Mouse (Mus musculus): ENCODE results near the gene Luzp2. TPM values are rescaled to one million over a fixed set of nuclear protein-coding genes. Genes with fewer than 3 reads are reported as not detected.

Luzp2 gene
- 0.29 TPM in 1 of 2 replicates, not detected in the other for polyA plus RNA-seq (2012; ENCODE audit: insufficient read depth, insufficient read length, missing spikeins)

DNA sequence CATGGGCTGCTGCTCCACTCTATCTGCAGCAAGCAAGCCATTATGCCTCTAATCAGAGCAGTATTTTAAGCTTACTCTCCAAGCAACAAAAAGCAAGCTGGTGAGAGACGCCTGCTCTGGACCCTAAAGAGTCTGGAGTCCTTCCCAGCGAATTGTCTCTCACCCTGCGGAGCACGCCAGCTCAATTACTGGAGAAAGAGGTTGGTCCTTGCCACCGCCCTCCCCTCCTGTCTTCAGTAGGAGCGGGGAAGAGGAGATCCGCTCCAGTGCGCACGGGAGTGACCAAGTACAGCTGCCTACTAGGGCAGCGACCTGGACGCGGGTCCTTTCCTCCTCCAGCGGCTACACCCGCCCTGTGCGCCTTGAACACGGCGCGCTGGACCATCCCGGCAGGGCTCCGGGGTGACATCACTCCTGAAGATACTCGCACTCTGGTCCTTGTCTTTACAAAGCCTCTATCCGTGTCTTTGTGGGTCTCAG, at the start of gene Luzp2:
Gene Luzp2, plus strand, starts transcription at position 127 of the 480 bp plus-strand sequence.
- no peak within 1 kb of the TSS for H3K4me3 ChIP-seq (ENCODE audit: insufficient read depth, low read depth, low read length)
- no peaks in the 10 kb centered on the region for H3K4me1 ChIP-seq (ENCODE audit: control insufficient read depth, insufficient read depth, insufficient read length, low read length)
- no peak within 1 kb of the TSS for H3K27ac ChIP-seq (replicated peaks; ENCODE audit: low read depth, low read length)

DNA sequence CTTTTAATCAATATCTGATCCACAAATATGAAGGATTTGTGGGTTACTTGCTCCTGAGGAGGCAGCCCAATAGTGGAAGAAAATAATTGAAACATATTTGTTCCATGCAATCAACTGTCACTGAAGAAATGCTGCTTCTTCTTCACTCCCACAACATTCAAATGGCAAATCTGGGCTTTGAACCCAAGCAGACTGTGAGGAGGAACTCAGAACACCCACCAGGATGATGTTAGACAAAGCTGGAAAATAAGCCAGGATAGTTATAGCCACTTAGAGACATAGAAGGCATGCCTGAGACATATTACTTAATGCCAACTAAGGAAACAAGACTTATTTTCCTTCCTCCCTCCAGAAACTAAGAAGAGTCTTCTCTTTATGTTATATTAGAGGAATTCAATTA, 47.8 kb upstream of the Luzp2 start:
- H3K4me3 ChIP-seq (ENCODE audit: insufficient read depth, low read depth, low read length): no peak overlapping the region
- no peaks in the 10 kb centered on the region for H3K4me1 ChIP-seq (ENCODE audit: control insufficient read depth, insufficient read depth, insufficient read length, low read length)
- no peak overlapping the region for H3K27ac ChIP-seq (replicated peaks; ENCODE audit: low read depth, low read length)

DNA sequence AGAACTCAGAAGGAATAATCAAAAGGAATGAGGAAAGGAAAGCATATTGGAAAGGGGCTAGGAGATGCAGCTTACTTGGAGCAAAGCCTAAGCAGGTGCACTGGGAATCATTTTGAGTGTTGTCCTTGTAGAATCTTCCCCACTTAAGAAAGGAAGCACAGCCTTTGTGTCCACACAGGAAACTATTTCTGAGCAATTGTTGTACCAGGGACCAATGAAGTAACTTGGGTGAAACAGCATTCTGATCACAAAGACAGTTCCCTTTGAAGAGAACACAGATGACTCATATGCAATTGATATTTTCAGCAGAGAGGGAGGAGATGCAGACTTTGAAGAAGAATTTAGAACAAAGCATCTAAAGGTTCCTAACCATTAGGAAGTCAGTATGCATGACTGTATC, 16.7 kb upstream of the Luzp2 start:
- no peak overlapping the region for H3K27ac ChIP-seq (replicated peaks; ENCODE audit: low read depth, low read length)
- H3K4me3 ChIP-seq (ENCODE audit: insufficient read depth, low read depth, low read length): no peak overlapping the region
- no peaks in the 10 kb centered on the region for H3K4me1 ChIP-seq (ENCODE audit: control insufficient read depth, insufficient read depth, insufficient read length, low read length)

DNA sequence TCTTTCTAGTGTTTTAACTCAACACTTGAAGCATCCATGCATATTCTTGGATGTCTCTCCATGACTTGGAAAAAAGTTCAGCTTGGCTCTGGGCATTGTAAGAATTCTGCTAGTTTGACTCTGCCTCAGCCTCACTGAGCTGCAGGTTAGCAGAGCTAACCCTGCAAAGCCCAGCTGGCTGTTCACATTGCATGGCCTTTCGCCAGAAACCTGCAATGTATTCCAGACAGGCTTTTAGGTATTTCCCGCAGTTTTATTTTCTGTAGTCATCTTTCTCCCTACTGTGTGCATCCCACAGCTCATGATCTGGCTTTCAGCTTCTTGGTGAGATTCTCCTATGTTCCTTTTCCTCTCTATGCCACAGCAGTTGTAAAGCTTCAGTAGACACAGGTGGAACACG, 6.5 kb upstream of the Luzp2 start:
- Histone ChIP-seq H3K27ac (replicated peaks; ENCODE audit: low read depth, low read length) (no peak overlapping the region), H3K4me1 (ENCODE audit: control insufficient read depth, insufficient read depth, insufficient read length, low read length) (no peaks in the 10 kb centered on the region), H3K4me3 (ENCODE audit: insufficient read depth, low read depth, low read length) (no peak overlapping the region)

DNA sequence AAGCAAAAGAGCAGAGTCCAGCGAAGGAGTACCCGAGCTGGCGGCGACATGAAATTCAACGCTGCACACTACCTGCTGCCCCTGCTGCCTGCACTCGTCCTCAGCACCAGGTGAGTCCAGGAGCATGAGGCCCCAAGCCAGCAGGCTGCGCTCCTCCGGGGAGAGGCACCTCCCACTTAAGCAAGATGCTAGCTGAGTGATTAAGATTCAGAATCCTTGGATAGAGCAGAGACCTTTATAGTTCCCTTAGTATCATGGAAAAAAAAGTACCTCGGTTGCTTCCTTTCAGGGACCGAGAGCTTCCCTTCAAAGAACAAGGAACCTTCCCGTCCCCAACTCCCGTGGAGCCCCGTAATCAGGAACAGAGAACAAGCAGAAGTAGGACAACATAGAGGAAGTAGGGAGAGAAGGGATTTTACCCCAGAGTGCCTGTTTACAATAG, 634 bp downstream of the Luzp2 start:
- H3K4me1 ChIP-seq (ENCODE audit: control insufficient read depth, insufficient read depth, insufficient read length, low read length): no peaks in the 10 kb centered on the region
- no peak overlapping the region for H3K4me3 ChIP-seq (ENCODE audit: insufficient read depth, low read depth, low read length)
- H3K27ac ChIP-seq (replicated peaks; ENCODE audit: low read depth, low read length): no peak overlapping the region

DNA sequence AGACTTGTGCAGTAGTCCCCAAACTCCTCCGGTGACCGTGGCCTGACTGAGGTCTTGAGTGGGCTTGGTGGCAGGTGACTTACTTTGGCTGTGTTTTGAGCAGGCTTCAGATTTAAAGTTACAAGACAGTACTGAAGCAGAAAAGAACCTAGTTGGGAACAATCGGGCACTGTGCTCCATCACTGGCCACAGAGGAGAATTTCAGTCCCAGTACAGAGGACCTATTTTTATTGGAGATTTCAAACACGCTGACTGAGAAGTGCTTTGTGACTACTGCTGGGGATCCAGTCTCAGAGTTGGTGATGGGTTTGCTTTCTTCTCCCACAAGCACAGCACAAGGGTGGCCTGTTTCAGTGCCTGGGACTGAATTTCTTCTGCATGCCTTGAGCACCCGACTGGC, 1.1 kb downstream of the Luzp2 start:
- H3K4me3 ChIP-seq (ENCODE audit: insufficient read depth, low read depth, low read length): no peak overlapping the region
- no peak overlapping the region for H3K27ac ChIP-seq (replicated peaks; ENCODE audit: low read depth, low read length)
- no peaks in the 10 kb centered on the region for H3K4me1 ChIP-seq (ENCODE audit: control insufficient read depth, insufficient read depth, insufficient read length, low read length)

DNA sequence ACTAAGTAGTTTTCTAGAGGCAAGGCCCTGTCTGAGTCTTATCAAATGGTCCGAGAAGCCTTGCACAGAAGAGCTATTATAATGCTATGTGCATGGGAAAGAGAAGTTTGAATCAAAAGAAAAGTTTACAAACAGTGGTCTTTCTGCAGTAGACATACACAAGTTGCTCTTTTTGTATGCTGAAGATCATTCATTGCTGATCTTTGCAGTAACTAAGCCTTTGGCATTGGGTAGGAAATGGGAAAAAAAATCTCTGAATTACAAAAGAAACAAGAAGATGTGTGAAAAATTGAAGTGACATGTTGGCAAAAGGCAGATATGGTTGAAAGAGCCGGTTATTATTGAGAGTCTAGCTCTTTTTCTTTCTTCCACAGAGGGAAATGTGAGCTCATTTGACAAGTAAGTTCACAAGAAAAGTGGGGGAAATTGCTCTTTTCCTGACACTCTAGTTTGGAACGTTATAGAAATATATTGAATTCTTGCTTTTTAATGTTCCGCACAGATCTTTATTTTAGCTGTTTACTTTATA, 7.6 kb downstream of the Luzp2 start:
- H3K4me1 ChIP-seq (ENCODE audit: control insufficient read depth, insufficient read depth, insufficient read length, low read length): no peaks in the 10 kb centered on the region
- no peak overlapping the region for H3K27ac ChIP-seq (replicated peaks; ENCODE audit: low read depth, low read length)
- H3K4me3 ChIP-seq (ENCODE audit: insufficient read depth, low read depth, low read length): no peak overlapping the region

DNA sequence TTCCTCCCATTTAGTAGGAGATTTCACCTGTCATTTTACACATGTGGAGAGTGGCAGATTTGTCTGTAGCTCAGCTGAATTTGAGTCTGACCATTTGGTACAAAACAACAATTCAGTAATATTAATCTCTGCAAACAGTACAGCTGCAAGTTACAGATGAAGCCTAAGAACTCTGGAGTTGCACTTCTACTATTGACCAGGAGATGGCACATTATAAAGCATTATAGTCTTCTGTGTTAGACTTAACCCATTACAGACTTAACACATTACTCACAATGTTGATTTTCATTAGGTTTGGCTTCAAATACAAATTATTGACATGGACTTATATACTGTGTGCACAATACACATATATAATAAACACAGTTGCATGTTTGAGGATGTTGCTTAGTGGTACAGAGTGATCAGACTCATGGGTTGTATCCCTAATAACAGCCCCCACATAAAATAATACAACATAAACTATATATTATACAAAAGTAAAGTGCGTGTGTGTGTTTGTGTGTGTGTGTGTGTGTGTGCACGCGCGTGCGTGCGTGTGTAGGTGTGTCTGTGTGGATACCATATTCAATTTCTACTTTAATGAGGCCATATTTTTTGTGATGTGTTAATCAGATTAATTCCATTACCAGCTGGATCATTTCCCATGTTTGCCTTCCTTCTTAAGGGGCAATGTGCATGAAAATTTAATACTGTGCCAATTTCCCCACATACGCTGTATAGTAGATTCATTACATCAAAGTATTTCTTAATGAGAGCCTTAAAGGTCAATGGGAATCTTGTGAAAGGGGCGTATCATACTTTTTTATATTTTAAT, 10.8 kb downstream of the Luzp2 start:
- Histone ChIP-seq H3K4me3 (ENCODE audit: insufficient read depth, low read depth, low read length) (no peak overlapping the region), H3K4me1 (ENCODE audit: control insufficient read depth, insufficient read depth, insufficient read length, low read length) (no peaks in the 10 kb centered on the region), H3K27ac (replicated peaks; ENCODE audit: low read depth, low read length) (no peak overlapping the region)

DNA sequence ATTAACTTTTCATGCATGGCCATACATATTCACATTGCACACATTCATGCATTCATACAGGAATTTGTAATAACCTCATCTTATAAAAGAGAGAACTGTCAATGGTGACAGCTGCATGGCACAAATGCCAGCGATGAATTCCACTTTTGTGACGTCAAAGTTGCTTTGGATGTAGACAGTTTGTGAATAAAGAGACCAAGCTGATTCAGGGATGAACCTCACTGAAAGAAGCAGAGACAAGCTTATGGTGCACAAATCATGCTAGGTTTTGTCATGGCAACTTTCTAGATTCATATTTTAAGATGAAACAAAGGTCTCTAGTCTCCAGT, 11.4 kb downstream of the Luzp2 start:
- Histone ChIP-seq H3K27ac (replicated peaks; ENCODE audit: low read depth, low read length) (no peak overlapping the region), H3K4me3 (ENCODE audit: insufficient read depth, low read depth, low read length) (no peak overlapping the region), H3K4me1 (ENCODE audit: control insufficient read depth, insufficient read depth, insufficient read length, low read length) (no peaks in the 10 kb centered on the region)

DNA sequence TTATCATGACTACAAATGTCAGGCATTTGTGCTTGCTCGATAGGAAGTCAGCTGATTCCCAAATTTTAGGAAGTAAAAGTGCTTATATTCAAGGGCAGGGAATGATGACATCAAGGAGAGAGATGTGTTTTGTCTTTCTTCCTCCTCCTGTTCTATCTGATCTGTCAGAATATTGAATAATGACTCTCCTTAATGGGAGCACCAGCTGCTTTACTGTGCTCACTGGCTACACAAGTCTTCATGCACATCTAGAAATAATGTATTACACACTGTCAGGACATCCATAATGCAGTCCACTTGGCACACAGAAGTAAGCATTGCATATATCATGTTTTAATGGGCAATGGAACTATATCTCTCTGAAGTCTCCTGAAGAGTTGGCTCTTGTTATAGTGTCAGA, 17.6 kb downstream of the Luzp2 start:
- Histone ChIP-seq H3K27ac (replicated peaks; ENCODE audit: low read depth, low read length) (no peak overlapping the region), H3K4me3 (ENCODE audit: insufficient read depth, low read depth, low read length) (no peak overlapping the region), H3K4me1 (ENCODE audit: control insufficient read depth, insufficient read depth, insufficient read length, low read length) (no peaks in the 10 kb centered on the region)

DNA sequence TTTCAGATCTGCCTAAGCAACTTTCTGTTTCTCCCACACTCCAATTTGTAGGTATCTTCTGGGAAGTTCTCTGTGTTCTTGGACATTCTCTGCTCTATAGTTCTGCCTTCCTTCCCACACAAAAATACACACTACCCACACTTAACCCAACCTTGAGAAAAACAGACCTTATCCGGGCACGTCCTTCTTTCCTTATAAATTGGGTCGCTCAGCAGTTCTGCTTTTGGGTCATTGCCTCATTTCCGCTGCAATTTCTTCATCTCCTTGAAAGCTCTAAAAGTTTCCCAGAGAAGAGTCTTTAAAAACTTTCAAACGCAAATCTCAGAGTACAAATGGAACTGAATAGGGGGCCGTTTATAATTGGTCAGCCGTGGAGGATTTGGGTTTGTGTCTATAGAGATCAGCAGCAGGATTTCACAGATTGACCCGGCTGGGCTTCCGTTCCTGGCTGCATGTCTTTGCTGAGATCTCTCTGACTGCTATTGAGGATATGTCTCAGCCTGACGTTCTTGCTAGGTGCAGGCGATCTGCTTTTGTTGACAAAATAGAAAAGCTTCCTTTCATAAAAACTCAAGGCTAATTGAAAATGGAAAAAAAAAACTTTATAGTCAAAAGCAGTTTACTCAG, 26.0 kb downstream of the Luzp2 start:
- Histone ChIP-seq H3K4me3 (ENCODE audit: insufficient read depth, low read depth, low read length) (no peak overlapping the region), H3K4me1 (ENCODE audit: control insufficient read depth, insufficient read depth, insufficient read length, low read length) (no peaks in the 10 kb centered on the region), H3K27ac (replicated peaks; ENCODE audit: low read depth, low read length) (no peak overlapping the region)

DNA sequence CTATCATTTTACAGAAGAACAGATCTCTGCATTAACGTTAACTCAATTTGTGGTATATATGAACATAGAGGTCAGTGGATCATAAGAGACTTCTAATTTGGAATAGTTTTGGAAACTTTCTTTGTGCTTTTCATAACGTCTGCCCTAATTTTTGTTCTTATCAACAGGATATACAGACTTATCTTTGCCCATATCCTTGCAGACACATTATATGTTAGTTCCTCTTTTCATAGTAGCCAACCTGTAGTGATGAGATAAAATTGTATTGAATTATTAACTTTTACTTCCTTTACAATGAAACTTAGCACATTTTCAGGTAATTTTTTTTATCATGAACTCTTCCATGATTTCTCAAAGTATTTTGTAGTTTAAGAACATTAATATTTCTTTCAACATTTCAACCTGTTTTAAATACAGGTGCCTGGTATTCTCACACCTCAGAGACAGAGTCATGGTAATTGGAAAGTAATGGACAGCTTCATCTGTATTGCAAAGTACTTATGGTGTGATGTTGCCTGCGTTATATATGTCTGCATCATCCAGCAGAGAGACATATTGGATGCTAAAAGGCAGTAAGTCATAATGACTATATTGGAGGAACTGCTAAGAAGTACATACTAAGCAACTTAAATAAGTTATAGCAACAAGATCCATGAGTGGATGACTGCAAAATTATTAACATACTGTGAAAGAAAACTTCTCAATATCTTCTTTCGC, 43.8 kb downstream of the Luzp2 start:
- Histone ChIP-seq H3K27ac (replicated peaks; ENCODE audit: low read depth, low read length) (no peak overlapping the region), H3K4me3 (ENCODE audit: insufficient read depth, low read depth, low read length) (no peak overlapping the region), H3K4me1 (ENCODE audit: control insufficient read depth, insufficient read depth, insufficient read length, low read length) (no peaks in the 10 kb centered on the region)

DNA sequence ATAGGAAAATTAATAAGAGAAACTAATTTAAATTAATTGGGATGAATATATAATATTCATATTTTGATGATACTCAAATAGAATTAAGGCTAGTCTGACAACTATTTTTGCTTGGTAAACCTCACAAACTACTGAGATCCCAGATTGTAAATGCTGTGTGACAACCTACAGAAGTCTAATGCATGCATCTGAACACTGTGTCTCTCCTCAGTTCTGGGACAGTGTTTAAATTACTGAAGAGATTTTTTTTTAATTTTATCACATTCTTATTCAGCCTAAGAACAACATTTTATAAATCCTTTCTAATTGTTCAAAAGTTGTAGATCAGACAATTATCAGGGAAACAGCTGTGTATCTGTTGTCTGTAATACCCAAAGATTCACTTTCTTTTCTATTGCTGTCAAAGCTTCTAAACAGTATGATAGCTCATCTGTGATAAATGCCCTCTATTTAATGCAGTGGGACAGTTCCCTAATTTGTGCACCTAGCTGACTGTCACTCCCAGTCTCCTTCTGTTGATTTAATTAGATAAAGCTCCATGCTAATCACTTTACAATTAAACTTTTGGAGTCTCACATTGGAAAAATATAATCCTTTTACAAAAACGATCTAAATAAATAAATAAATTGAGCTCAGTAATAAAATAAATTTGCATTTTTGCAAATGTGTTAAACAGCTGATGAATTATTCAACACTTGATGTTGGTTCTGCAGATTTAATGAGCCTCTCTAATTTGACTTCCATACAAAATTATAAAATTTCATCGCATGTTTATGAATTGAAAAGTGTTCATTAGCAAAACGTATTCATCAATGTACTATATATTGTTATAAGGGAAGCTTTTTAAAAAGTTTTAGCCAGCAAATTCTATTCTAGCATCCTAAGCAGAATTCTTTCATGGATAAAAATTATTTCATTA, 58.7 kb downstream of the Luzp2 start:
- Histone ChIP-seq H3K27ac (replicated peaks; ENCODE audit: low read depth, low read length) (no peak overlapping the region), H3K4me3 (ENCODE audit: insufficient read depth, low read depth, low read length) (no peak overlapping the region)

DNA sequence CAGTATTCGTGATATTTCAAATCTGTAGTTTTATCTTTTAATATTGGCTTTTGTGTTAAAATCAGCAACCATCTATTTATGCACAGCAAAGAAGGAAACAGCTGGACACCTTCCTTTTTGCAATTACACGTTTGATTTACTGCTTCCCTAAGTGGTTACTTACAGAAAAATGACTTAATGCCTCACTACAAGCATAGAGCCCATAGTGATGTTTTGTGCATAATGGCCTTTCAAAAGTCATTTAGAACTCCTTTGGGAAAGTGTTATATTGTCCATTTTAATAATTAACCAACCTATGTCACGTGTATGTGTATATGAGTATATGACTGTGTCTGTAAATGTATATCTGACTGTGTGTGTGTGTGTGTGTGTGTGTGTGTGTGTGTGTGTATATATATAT, 63.3 kb downstream of the Luzp2 start:
- H3K27ac ChIP-seq (replicated peaks; ENCODE audit: low read depth, low read length): no peak overlapping the region

More for the DNA sequence above, 58.7 kb downstream of the Luzp2 start:
- no peaks in the 10 kb centered on the region for H3K4me1 ChIP-seq (ENCODE audit: control insufficient read depth, insufficient read depth, insufficient read length, low read length)

More for the DNA sequence above, 63.3 kb downstream of the Luzp2 start:
- H3K4me1 ChIP-seq (ENCODE audit: control insufficient read depth, insufficient read depth, insufficient read length, low read length): no peaks in the 10 kb centered on the region
- H3K4me3 ChIP-seq (ENCODE audit: insufficient read depth, low read depth, low read length): no peak overlapping the region
